Mouse (Mus musculus) layer of hippocampus, postnatal 14 days (tissue): ENCODE results near the gene Iqcf3. TPM values are rescaled to one million over a fixed set of nuclear protein-coding genes. Genes with fewer than 3 reads are reported as not detected.
"Not testable (repeated sequence)": the region's sequence is repeated elsewhere in the genome, so short reads cannot be mapped to it uniquely, and the experiment has no call there.

Source experiments
- DNase-seq, 2 experiments: peaks; one replicate each; pipeline ENCODE4 v3.0.0; 2021 to 2022; ENCODE audit warnings: low spot score in 2 of 2, mixed read lengths in 1 of 2
- long read RNA-seq, 2 experiments: library from polyadenylated mRNA; stranded (forward); transcript quantifications; one replicate each; pipeline ENCODE4 v2.0.0; 2021
- total RNA-seq, 2 experiments: library from RNA; stranded (reverse); gene quantifications; 2 replicates each; pipeline ENCODE4 v1.2.3; 2021

The Iqcf3 gene
- not detected for total RNA-seq
- long read RNA-seq, experiment 1 = 0 reads
- long read RNA-seq, experiment 2, partial matches to known transcripts = 0 of 2 reads
- long read RNA-seq, experiment 2, other reads (novel, unspliced or antisense) = 2 of 2 reads

DNA sequence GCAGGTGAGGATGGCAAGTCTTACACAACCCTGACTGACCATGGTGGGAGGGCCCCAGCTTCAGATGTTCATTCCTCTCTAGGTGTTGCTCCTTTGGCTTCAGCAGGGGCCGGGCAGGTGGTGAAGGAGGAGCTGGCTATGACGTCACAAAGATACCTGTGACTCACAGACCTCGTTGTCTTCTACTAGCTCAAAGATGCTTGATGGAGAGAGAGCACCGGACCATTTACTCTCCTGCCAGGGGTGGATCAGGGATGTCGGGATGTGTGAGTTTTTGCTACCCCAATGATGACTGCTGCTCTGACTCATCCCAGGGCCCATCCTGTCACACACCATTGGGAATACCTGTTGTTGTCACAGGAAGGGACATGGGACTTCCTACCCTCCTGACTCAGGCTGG is at the start of gene Iqcf3:
TSS of gene Iqcf3 (minus strand) at position 101 of the 400 bp plus-strand sequence.
- no peak for DNase-seq

DNA sequence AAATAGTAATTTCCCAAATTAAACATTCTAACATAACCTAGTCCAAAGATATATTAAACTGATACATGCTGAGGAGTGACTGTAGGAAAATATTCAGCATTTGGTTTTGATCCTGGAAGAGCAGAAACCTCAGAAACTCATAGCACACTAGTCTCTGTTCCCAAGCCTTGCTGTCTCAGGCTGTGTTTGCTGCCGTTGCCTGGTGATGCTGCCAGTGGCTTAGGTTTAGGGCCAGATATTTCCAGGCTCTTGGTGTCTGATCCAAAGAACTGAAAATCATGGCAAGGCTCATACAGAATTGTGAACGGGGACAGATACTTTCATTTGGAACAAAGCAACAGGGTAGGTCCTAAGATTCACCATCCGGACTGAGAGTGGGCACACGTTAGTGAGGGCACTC is 49.3 kb upstream of the Iqcf3 start:
- DNase-seq = peak in 1 of 2 experiments; percentile 45

DNA sequence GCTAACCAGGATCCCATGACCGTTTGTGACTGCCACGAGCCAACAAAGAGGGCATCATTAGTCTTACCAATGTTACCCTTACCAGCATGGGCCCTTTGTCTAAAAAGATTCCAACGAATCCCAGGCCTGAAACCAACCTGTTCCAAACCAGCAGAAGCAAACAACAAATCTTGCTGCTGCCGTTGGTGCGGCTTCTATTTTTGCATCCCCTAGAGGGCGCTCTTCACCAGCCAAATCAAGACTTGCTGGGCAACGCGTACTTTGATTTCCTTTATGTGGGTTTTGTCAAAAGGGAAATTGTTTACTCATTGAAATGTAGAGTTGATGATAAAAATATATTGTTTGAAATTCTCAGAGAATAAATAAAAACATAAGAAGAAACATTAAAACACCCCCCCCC is 39.1 kb upstream of the Iqcf3 start:
- peak; percentile 57 to 78 for DNase-seq

DNA sequence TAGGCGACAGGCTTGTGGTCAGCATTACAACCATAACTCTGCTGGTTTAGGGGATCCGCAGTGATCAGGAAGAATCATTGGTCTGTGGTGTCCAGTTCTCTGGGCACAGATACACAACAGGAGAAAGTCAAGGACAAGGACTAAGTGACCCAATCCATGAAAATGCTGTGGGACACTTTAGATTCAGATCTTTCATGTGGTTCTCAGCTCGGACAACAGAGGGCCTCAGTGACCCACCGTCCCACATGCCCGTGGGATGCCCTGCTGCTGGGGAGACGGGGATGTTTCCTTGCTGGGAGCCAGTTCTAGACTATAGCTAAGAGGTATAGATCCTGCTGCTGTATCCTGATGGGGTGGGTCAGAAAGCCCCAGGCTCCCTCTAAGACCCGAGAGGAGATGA is 37.0 kb upstream of the Iqcf3 start:
- DNase-seq = no peak

DNA sequence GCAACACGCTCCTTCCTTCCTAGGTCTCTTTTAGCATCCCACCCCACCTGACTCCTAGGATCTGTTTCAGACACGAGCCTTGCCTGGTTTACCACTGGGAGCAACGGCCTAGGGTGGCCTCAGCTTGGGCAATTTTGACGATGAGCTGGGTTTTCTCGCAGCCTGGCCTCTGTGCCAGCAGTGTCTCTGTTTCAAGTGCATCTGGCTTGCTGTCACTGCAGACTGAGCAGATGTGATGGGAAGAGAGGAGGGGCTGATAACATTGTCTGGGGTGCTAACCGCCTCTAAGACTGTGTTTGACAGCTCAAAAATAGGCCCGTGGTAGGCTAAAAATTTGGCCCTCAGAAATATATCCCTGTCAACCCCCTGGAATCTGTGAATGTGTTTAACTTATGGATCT is 34.4 kb upstream of the Iqcf3 start:
- no peak for DNase-seq

DNA sequence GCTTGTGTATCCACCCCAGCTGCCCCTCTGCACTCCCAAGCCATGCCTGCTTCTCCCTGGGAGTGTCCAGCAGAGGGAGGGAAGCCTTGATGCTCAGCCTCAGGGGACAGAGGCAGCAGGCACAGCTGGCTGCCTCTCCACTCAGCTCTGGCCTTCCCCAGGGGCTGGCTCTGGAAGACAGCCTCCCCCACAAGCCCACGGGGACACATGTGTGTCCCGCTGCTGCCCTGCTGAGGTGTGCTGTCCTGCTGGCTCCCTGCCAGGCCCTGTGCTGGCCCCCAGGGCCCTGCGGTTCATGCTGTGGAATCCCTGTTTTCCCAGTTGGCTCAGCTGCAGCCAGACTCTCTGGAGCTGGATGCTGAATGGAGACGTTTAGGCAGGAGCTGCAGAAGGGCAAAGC is 34.0 kb upstream of the Iqcf3 start:
- not testable (repeated sequence) for DNase-seq

DNA sequence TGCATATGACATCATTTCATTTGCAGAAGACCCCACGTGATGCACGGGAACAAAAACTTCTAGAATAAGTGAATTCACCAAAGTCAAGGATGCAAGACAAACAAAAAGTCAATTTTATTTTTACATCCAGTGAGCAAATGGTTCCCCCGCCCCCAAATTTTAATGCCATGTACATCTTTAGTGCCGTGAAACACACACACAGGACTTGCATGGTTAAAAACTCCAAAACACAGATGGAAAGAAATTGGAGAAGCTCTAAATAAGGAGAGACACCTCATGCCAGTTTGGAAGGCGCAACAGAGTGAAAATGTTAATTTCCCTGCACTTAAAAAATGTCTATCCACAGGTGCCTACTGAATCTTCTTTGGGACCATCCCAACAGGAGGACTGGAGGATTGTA is 30.7 kb upstream of the Iqcf3 start:
- no peak for DNase-seq

DNA sequence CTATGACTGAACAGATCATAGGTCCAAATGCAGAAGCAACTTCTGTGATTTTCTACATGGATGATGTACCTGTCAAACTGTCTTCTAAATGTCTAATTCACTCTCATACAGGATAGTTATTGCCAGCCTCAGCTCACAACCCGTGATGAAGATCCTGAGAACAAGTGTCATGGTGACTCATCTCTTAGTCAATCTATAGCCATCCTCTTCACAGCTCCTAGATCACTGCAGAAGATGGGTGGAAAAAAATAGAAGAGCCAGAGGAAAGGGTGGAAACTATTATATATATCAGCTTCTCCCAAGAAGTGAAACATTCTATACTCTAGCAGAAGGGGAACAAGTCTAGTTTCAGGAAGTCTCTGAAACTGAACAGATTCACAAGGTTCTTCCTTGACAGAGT is 21.1 kb upstream of the Iqcf3 start:
- no peak for DNase-seq

DNA sequence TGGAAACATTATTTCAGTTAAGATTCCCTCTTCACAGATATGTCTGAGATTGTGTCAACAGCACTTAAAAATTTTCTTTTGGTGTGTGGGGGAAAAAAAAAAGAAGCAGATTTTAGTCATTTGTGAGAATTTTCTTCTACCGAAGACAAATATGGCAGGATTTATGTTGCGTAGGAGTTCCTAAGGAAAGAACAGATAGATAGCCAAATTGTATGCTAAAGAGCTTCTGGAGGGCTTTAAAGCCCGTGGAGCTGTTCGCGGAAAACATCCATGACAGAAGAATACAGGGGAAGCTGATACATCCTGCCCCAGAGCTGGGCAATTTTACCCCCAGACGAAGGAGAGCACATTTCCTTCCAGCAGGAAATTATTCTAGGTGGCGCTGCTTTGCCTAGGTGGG is 18.6 kb upstream of the Iqcf3 start:
- DNase-seq = peak in 1 of 2 experiments; percentile 34

DNA sequence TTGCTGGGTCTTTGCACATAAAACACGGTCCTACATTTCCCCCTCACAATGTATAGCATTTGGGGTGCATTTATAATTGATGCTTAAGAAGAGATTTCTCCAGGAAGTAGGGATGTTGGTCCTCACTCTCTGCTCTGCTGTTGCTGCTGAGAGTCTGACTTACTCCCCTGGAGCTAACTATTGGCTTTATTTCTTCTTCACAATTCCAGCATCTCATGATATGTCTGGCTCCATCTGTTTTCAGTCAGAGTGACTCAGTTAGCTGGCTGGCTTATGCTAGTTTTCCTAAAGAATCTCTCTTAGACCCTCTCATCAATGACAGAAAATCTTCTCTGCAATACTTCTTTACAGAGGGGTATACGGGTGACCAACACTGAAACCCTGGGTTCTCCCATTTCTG is 14.7 kb upstream of the Iqcf3 start:
- no peak for DNase-seq

DNA sequence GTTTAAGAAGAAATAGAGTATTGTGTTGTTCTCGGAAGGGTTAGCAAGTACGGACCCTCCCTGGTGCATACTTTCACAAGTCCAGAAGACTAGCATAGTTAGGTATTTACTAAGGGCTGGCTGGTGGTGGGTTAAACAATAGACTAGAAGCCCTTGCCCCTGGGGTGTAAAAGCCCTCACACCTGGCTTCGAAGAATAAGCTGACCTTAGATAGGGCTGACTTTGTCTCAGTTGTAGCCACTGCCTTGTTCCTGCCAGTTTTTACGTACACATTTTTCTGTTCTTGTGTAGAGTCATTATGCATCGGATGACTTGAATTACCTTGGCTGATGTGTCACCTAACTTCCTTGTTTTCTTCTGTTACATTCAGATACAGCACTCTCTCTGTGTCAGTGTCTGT is 11.9 kb upstream of the Iqcf3 start:
- no peak for DNase-seq

DNA sequence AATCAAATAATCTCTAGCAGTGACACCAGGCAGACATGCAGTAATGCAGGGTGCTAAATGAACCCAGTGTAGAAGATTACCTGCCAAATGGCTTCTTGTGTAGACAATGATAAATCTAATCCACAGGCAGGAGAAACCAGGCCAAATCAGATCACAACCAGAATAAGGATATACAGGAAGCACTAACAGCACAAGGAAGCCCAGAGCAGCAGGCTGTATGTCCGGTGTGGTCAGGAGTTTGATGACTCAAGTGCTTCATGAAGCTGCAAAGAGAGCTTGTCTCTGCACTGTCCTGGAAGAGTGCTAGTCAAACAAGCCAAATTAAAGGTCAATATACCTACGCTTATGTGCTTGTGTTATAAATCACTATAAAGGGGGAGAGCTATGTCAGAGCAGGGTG is 10.8 kb upstream of the Iqcf3 start:
- no peak for DNase-seq

DNA sequence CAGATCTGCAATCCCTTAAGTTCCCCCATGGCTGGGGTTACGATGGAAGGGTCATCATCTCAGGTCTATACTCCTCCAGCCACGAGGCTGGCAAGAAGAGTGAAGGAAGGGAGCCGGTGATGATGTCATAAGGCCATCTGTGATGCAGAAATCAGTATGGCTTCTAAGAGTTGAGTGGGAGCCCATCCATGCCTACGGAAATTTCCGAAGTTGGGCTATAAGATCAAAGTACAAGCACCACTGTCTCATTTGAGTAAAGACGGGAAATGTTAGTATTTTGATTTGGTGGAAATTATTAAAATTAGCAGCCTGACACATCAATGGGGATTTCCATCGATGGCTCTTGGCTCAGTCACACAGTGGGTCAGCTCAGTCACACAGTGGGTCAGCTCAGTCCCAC is 9.5 kb upstream of the Iqcf3 start, which contains the start of gene Iqcf4:
TSS of gene Iqcf4 (minus strand) at position 101 of the 400 bp plus-strand sequence.
- DNase-seq = no peak

DNA sequence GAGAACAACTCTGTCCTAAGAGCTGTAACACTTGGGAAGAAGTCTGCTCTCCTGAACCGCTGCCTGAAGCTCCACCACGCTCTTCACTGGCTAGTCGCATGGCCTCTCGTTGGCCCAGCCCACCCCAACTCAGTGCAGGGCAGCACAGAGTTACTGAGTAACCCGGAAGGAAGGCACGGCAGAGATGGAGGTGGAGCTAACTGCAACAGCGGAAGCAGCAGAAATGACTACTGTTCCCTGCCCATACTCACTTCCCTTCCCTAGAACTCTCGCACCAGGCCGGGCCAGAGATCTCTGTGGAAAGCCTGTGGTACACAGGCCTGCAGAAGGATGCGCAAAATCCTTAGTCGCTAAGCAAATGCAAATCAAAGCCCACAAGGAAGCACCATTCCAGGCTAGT is 5.0 kb upstream of the Iqcf3 start:
- no peak for DNase-seq

DNA sequence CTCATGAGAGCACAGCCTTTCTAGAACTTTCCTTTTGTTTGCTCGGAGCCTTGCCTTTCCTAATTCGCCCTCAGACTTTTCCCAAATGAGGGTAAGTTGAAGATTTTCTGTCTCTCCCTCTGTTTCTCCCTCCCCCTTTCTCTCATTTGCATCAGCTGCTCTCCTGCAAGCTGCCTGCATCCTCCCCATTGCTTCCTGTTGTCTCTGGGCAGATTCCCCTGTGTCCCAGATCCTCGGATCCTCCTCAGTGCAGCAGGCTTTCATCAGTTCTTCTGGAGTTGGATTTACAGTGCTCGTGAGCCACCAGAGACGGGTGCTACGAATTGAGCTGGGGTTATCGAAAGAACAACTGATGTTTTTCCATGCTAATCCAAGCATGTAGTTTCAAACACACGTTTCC is 2.6 kb upstream of the Iqcf3 start:
- DNase-seq = no peak

DNA sequence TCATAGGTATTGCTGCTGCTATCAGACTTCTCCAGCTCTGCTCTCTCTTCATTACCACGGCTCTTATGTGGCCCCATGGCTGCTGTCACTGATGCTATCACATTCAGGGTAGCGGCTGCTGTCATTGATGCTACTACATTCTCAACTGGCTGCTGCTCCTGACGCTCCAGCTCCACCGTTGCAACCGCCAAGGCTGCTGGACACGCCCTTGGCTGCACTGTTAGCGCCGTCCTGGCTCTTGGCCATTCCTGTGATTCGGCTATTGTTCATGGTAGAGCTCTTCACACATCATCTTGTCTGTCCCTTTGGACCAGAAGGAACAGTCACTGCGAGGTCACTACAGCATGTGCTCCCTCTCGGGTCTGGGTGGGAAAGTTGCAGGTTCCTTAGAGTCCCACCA is 860 bp upstream of the Iqcf3 start:
- DNase-seq = no peak

DNA sequence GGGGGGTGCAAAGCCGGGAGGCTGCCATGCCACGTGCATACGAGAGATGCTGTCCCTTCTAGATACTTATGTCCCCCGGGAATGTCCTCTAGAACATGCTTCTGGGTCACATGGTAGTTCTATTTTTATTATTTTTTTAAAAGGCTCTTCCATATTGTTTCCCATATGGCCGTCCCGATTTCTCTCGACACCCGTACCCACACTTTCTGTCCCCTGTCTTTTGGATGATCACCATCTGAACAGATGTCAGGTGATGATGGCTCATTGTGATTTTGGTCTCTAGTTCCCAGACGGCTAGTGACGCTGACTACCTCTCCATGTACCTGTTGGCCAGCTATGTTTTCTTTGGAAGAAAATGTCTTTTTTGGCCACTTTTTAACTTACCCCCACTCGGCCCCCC is 26.5 kb downstream of the Iqcf3 start:
- DNase-seq = peak in 1 of 2 experiments; percentile 12

DNA sequence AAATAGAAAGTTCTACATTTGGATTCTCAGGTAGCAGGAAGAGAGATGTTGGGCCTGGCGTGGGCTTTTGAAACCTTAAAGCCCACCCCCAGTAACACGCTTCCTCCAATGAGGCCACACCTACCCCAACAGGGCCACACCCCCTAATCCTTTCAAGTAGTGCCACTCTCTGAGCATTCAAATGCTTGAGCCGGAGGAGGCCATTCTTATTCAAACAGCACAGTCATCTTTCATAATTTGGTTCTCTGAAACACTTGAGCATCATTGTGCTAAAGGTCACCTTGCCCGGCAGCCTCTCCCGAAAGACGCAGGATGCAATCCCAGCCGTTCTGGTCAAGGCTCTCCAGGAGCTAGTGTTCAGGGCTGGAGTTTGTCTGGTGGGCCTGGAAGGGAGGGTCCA is 27.1 kb downstream of the Iqcf3 start:
- DNase-seq = no peak

DNA sequence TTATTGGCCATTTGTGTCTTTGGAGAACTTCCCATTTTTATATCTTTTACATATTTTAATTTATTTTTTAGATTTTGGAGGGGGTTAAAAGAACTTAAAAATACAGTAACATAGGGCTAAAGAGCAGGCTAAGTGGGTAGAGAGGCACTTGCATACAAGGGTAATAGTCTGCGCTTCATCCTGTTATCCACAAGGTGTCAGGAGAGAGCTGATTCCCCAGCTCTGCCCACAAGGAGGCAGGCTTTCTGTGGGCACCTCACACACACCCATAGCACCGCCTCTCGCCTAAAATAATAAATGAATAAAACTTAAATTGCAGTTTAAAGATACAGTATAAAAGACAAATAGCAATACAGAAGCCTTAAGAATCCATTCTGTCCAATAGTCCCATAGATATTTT is 29.6 kb downstream of the Iqcf3 start:
- DNase-seq = peak; percentile 6 to 31

DNA sequence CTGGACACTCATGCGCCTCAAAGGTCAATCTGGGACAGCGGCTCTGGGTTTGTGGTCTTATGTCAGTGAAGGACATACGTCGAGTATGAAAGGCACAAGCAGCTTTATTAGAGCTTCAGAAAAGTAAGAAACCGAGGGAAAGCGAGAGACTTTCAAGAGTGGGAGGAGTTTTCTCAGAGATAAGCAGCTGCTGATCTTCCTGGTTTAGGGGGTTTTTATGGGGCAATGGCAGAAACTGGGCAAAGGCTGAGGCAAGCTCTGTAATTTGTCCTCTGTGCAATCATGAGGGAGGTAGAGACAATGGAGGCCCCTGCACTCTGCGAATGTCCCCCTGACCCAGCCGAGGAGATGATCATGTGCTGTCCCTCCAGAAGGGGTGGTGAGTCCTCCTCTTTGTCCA is 41.5 kb downstream of the Iqcf3 start:
- DNase-seq = no peak

DNA sequence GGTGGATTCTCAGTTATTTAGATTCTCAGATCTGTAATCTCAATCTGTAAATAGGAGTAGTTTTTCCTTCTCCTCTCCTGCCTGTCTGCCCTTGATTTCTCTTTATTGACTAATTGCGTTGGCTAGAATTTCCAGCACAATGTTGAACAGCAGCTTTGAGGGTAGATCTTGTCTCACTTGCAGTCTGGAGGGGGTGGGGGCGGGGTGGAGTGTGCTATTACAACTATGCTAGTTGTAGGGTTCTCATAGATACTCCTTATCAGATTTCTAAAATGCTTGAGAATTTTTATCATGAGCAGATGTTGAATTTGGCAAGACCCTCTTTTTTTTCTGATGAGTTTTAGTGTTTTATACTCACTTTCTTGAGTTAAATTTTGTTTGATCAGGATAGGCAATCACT is 42.0 kb downstream of the Iqcf3 start:
- no peak for DNase-seq

DNA sequence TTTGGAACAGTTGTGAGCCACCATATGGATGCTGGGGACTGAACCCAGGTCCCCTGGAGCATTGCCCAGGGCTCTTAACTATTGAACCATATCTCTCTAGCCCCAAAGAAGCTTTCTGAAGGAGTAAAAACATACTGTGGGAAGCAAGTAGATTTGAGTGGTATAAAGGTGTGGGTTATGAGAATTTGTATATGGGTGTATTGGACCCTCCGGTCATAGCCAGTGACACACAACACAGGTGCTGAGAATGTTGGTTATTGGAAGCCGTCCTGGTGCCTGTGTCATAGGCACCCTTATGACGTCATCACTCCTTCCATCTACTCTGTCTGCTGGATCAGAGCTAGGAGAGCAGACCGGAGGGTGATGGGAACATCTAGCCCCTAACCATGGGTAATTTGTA is 47.2 kb downstream of the Iqcf3 start, which contains the start of gene Iqcf5:
TSS of gene Iqcf5 (plus strand) at position 301 of the 400 bp plus-strand sequence.
- DNase-seq = no peak

DNA sequence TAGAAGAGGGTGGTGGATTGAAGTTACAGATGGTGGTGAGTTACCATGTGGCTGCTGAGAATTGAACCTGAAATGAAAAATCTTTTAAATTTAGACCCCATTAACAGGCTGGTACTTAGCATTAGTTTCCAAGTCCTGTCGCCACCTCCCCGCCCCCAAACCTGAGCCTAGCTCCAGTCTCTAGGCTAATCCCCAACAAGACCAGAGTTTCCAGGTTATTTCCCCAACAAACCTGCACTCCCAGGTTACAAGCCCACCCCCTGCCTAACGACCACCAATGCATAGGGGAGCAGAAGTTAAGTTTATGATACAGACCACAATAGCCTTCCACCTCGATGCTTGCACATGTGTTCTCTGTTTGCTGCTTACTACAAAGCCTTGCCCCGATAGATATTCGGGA is 47.9 kb downstream of the Iqcf3 start:
- no peak for DNase-seq
